Mouse (Mus musculus): ENCODE measurements at regions not wholly inside any gene's neighbourhood (a gene's known extent, or its start where the extent isn't known, plus 50 kb on each side); places are given as distances from the start of the nearest gene placed in this dataset.

GRCm38 (mm10) chr14:59075845-59076745 is 66.6 kb downstream of the 1700129C05Rik start:
- H3K4me3 ChIP-seq (ENCODE audit: low read depth, low read length): no peak overlapping the region
- WGBS: 39% methylated on average over 29 of the region's 29 CpGs
- no peak for ATAC-seq
- H3K4me2 ChIP-seq (replicated peaks; ENCODE audit: low read depth): no peak overlapping the region
- no peaks in the 10 kb centered on the region for H3K9me3 ChIP-seq (ENCODE audit: control insufficient read depth)
- H3K4me1 ChIP-seq (replicated peaks; ENCODE audit: control insufficient read depth, insufficient read depth, low read length): no peaks in the 10 kb centered on the region
- H3K9ac ChIP-seq (ENCODE audit: low read depth, low read length): no peak overlapping the region
- no peaks in the 10 kb centered on the region for H3K27me3 ChIP-seq (replicated peaks; ENCODE audit: control insufficient read depth, insufficient read depth, low read length)
- no peak overlapping the region for H3K27ac ChIP-seq (ENCODE audit: low read depth, low read length)
- H3K36me3 ChIP-seq (ENCODE audit: control insufficient read depth, insufficient read depth): no peaks in the 10 kb centered on the region
- TF ChIP-seq CTCF (IDR thresholded peaks at IDR 0.05; ENCODE audit: low read depth): no peak

GRCm38 (mm10) chr14:59072323-59073039 is 70.2 kb downstream of the 1700129C05Rik start:
- no peak overlapping the region for H3K4me2 ChIP-seq (replicated peaks; ENCODE audit: low read depth)

GRCm38 (mm10) chr14:59070056-59070455 is 72.6 kb downstream of the 1700129C05Rik start:
- Histone ChIP-seq H3K27ac (ENCODE audit: low read depth, low read length) (no peak overlapping the region), H3K27me3 (replicated peaks; ENCODE audit: control insufficient read depth, insufficient read depth, low read length) (no peaks in the 10 kb centered on the region), H3K9ac (ENCODE audit: low read depth, low read length) (no peak overlapping the region), H3K4me2 (replicated peaks; ENCODE audit: low read depth) (no peak overlapping the region), H3K4me1 (replicated peaks; ENCODE audit: control insufficient read depth, insufficient read depth, low read length) (no peaks in the 10 kb centered on the region), H3K9me3 (ENCODE audit: control insufficient read depth) (no peaks in the 10 kb centered on the region), H3K4me3 (ENCODE audit: low read depth, low read length) (no peak overlapping the region), H3K36me3 (ENCODE audit: control insufficient read depth, insufficient read depth) (no peaks in the 10 kb centered on the region)
- no peak for ATAC-seq
- TF ChIP-seq CTCF (IDR thresholded peaks at IDR 0.05; ENCODE audit: low read depth): no peak
- WGBS: 84% methylated on average over 2 of the region's 2 CpGs

More at GRCm38 (mm10) chr14:59072323-59073039, 70.2 kb downstream of the 1700129C05Rik start:
- H3K36me3 ChIP-seq (ENCODE audit: control insufficient read depth, insufficient read depth): no peaks in the 10 kb centered on the region
- H3K9ac ChIP-seq (ENCODE audit: low read depth, low read length): no peak overlapping the region
- no peaks in the 10 kb centered on the region for H3K4me1 ChIP-seq (replicated peaks; ENCODE audit: control insufficient read depth, insufficient read depth, low read length)
- no peak for ATAC-seq
- TF ChIP-seq CTCF (IDR thresholded peaks at IDR 0.05; ENCODE audit: low read depth): no peak
- H3K9me3 ChIP-seq (ENCODE audit: control insufficient read depth): no peaks in the 10 kb centered on the region
- 84% methylated on average over 7 of the region's 7 CpGs for WGBS
- no peak overlapping the region for H3K27ac ChIP-seq (ENCODE audit: low read depth, low read length)
- no peaks in the 10 kb centered on the region for H3K27me3 ChIP-seq (replicated peaks; ENCODE audit: control insufficient read depth, insufficient read depth, low read length)
- H3K4me3 ChIP-seq (ENCODE audit: low read depth, low read length): no peak overlapping the region

- no peaks in the 10 kb centered on the region for H3K4me1 ChIP-seq (replicated peaks; ENCODE audit: control insufficient read depth, insufficient read depth, low read length)
- no peaks in the 10 kb centered on the region for H3K9me3 ChIP-seq (ENCODE audit: control insufficient read depth)
- WGBS: 72% methylated on average over 8 of the region's 8 CpGs
- TF ChIP-seq CTCF (IDR thresholded peaks at IDR 0.05; ENCODE audit: low read depth): no peak
- H3K36me3 ChIP-seq (ENCODE audit: control insufficient read depth, insufficient read depth): no peaks in the 10 kb centered on the region
- H3K27ac ChIP-seq (ENCODE audit: low read depth, low read length): no peak overlapping the region; the same call in 1 of the 2 replicates
- H3K27me3 ChIP-seq (replicated peaks; ENCODE audit: control insufficient read depth, insufficient read depth, low read length): no peaks in the 10 kb centered on the region
- no peak overlapping the region for H3K4me2 ChIP-seq (replicated peaks; ENCODE audit: low read depth)
- no peak overlapping the region for H3K4me3 ChIP-seq (ENCODE audit: low read depth, low read length)
- H3K9ac ChIP-seq (ENCODE audit: low read depth, low read length): no peak overlapping the region
- ATAC-seq: no peak
These were observed 76.1 kb downstream of the 1700129C05Rik start for GRCm38 (mm10) chr14:59066456-59067220.

- ATAC-seq: no peak
These were observed 79.5 kb downstream of the 1700129C05Rik start for GRCm38 (mm10) chr14:59063221-59063620.

GRCm38 (mm10) chr14:59056832-59057231 is 85.9 kb downstream of the 1700129C05Rik start:
- no peak for ATAC-seq
- Histone ChIP-seq H3K4me1 (replicated peaks; ENCODE audit: control insufficient read depth, insufficient read depth, low read length) (no peaks in the 10 kb centered on the region), H3K9me3 (ENCODE audit: control insufficient read depth) (no peaks in the 10 kb centered on the region), H3K9ac (ENCODE audit: low read depth, low read length) (no peak overlapping the region), H3K27ac (ENCODE audit: low read depth, low read length) (no peak overlapping the region), H3K4me3 (ENCODE audit: low read depth, low read length) (no peak overlapping the region), H3K36me3 (ENCODE audit: control insufficient read depth, insufficient read depth) (no peaks in the 10 kb centered on the region), H3K27me3 (replicated peaks; ENCODE audit: control insufficient read depth, insufficient read depth, low read length) (no peaks in the 10 kb centered on the region), H3K4me2 (replicated peaks; ENCODE audit: low read depth) (no peak overlapping the region)
- no peak for TF ChIP-seq CTCF (IDR thresholded peaks at IDR 0.05; ENCODE audit: low read depth)
- WGBS: 98% methylated on average over 3 of the region's 3 CpGs

More at GRCm38 (mm10) chr14:59063221-59063620, 79.5 kb downstream of the 1700129C05Rik start:
- Histone ChIP-seq H3K4me2 (replicated peaks; ENCODE audit: low read depth) (no peak overlapping the region), H3K9me3 (ENCODE audit: control insufficient read depth) (no peaks in the 10 kb centered on the region), H3K27me3 (replicated peaks; ENCODE audit: control insufficient read depth, insufficient read depth, low read length) (no peaks in the 10 kb centered on the region), H3K4me1 (replicated peaks; ENCODE audit: control insufficient read depth, insufficient read depth, low read length) (no peaks in the 10 kb centered on the region), H3K36me3 (ENCODE audit: control insufficient read depth, insufficient read depth) (no peaks in the 10 kb centered on the region), H3K27ac (ENCODE audit: low read depth, low read length) (no peak overlapping the region), H3K4me3 (ENCODE audit: low read depth, low read length) (no peak overlapping the region), H3K9ac (ENCODE audit: low read depth, low read length) (no peak overlapping the region)
- WGBS: 74% methylated on average over 3 of the region's 3 CpGs
- TF ChIP-seq CTCF (IDR thresholded peaks at IDR 0.05; ENCODE audit: low read depth): no peak

Measured in intestine, postnatal 0 days (tissue).